Mouse (Mus musculus) Muller cell, postnatal 12 days (primary cell): ENCODE measurements at regions not wholly inside any gene's neighbourhood (a gene's known extent, or its start where the extent isn't known, plus 50 kb on each side); places are given as distances from the start of the nearest gene placed in this dataset.

Experiments
- DNase-seq: peaks from one replicate; pipeline ENCODE4 v3.0.0-alpha.2; 2015; ENCODE audit errors: inconsistent ontology term

GRCm38 (mm10) chr2:166403319-166403718 is 247.9 kb upstream of the Sulf2 start:
- no peak for DNase-seq

DNA sequence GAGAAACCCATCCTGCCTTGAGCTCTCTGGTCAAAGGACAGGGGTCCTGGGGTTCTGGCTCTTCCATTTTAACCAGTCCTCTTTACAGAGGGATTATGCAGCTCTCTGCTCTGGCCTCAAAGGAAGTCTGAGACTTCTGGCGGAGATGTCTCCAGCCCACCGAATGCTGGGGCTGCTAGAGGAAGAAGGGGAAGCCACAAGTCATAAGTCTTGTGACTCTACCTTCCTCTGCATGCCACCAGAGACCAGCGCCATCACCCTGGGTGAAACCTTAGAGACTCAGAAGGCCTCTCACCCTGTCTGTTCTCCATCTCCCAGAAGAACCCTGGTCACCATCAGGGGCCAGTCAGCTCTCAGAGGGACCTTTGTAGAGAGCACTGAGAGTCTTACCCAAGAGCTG is 246.4 kb upstream of the Sulf2 start:
- DNase-seq = no peak

GRCm38 (mm10) chr2:166400304-166400703 is 244.8 kb upstream of the Sulf2 start:
- no peak for DNase-seq

DNA sequence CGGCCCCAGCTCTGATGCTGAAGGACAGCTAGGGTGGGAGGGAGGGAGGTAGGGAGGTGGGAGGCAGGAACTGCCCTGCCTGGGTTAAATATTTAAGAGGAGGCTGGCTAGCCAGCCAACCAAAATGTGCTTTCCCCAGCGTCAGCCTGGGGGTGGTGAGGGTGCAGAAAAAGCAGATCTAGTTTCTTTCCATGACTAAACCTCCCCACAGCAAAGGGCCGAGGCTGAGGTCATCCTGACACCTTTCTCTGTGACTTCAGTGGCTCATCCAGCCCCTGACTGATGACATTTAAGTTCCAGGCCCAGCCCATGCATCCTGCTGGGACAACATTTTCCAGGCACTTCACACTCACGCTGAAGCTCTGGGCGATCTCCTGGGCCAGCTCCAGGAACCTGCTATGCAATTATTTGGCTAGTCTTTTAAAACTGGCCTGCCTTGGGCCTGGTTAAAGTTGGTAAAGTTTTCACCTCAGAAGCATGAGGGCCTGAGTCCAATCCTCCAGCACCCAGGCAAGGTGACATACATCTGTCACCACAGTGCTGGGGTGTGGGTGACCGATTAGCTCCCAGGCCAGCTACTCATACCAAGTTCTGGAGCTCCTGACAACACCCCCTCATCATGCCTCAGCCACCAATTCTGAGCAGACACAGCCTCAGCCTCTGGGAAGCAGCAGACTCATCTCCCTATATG is 243.8 kb upstream of the Sulf2 start:
- DNase-seq = peak; percentile 61

- no peak for DNase-seq
Measured at GRCm38 (mm10) chr2:166398774-166399139, 243.3 kb upstream of the Sulf2 start.

DNA sequence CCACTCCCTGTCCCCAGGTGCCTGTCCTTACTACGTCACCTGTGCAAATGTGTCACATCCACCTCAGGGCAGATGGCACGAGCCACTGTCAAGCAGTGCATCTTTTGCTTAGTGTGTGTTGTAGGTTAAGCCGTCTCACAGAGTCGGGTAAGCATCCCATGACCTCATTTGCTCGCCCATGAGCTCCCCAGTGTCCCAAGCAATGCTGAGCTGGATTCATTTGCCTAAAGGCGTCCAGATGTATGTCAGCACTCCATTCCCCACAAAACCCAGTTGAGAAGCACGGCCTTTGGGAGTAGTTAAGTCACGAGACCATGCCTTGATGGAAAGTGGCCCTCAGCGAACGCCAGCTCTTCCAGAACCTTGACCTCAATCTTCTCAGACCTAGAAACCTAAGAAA is 242.7 kb upstream of the Sulf2 start:
- DNase-seq = no peak

- no peak for DNase-seq
Measured at GRCm38 (mm10) chr2:166394666-166395065, 239.2 kb upstream of the Sulf2 start.

GRCm38 (mm10) chr2:166391176-166391575 is 235.7 kb upstream of the Sulf2 start:
- DNase-seq = peak; percentile 25

DNA sequence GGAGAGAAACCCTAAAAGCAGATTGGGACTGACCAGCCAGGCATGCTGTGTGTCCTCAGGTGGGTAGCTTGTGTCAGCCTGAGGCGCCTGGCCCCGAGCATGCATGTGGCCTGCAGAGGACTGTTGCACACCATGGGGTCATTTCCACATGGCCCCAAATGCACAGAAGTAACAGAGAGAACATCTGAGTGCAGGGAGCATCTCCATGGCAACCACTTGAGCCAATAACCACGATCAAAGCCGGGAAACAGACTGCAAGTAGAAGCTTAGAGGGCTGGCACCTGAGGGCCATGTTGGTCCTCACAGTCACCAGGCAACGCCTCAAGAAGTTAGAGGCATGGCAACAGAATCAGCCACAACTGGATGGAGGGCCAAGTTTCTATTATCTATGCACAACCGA is 232.6 kb upstream of the Sulf2 start:
- DNase-seq = no peak

DNA sequence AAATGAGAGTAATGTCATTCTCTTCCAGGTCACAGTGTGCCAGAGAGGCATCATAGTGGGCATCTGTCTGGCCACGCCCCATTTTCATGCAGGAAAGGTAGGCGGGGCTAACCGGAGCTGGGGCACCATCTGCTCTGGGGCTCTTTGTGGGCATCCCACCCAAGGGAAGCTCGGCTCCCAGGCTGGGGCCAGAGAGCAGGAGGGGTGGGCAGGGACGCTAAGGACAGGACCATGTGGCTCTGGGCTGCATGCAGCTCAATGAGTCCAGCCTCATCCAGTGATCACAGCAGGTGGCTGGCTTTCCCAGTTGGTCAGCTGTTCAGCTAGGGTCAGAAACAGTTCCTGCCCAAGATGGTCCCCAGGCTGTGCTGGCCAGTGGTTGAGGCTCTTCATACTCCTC is 231.4 kb upstream of the Sulf2 start:
- DNase-seq = no peak

DNA sequence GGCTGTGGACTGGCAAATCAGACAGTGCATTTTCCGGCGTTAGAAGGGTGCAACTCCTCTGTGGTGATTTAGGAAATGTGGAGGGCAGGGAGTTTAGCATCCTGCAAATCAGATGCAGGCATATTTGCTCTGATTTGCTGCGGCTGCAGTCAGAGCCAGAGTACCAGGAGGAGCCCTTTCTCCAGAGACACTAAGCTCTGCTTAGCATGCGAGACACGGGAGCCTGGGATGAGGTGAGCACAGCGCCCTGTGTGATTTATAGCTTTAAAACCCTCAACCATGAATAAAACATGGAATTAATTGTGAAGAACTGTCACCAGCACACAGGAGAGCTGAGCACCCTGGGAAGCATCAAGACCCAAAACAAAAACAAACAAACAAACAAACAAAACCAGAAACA is 229.1 kb upstream of the Sulf2 start:
- DNase-seq = no peak

DNA sequence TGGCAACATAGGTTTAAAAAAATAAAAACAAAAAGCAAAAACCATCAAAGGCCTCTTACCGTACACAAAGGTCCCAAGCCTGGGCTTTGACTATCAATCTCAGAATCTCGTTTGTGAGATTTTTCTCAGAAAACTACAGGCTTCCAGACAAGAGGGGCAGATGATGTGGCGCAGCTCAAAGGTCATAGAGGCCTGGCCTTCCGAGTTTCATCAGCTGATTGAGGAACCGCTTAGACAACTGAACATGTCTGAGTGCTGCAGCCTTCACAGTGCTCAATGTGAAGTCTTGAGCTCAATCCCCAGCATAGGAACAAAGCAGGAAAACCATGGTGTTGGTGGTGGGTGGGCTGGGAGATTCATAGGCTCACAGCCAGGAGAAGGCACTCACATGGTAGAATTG is 227.9 kb upstream of the Sulf2 start:
- no peak for DNase-seq

DNA sequence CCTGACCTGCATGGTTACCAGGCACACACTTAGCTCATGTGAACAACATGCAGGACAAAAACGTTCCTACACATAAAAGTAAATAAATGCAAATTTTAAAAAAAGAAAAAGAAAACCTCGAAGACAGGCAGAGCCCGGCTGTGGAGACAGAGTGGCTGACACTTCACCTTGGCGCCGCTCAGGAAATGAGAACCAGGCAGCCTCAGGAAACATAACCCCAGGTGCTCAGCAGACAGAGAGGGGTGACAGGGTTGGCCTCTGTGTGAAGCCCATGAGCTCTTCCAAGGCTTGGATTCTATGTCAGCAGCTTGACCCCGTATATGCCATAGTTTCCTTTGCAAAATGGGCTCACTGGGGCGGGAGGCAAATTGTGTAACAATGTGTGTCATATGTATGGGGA is 226.7 kb upstream of the Sulf2 start:
- DNase-seq = no peak

- DNase-seq = no peak
Measured at GRCm38 (mm10) chr2:166380854-166381253, 225.4 kb upstream of the Sulf2 start.

DNA sequence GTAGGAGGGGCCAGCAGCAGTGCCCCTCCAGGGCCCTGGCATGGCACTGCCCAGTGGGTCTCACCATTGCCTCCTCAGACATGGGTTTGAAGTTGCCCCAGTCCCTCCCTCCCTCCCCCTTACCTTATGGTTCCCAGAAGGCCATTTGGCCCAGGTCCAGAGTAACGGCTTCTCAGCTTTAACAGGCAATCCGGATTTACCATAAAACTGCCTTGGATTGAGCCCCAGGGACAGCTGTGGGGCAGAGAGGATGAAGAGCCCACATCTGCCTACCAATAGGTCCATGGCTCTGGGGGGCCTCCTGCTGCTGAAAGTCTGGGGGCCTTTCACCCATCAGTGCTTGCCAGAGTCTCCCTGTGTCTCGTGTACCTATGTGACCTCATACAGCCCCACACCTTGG is 222.9 kb upstream of the Sulf2 start:
- no peak for DNase-seq

DNA sequence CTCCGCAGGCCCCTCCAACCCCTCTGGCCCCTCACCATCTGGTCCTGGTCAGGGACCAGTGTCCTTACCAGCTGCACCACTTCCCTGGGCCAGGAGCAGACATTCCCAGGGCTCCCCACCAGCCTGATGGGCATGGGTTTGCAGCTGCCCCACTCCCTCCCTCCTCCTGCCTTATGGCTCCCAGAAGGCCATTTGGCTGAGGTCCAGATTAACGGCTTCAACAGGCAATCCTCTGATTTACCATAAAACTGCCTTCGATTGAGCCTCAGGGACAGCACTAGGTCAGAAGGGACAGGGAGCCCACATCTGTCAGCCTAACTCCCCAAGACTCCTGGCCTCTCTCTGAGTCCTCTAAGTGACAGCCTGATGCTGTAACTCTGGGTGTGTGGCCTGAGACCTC is 221.9 kb upstream of the Sulf2 start:
- no peak for DNase-seq

DNA sequence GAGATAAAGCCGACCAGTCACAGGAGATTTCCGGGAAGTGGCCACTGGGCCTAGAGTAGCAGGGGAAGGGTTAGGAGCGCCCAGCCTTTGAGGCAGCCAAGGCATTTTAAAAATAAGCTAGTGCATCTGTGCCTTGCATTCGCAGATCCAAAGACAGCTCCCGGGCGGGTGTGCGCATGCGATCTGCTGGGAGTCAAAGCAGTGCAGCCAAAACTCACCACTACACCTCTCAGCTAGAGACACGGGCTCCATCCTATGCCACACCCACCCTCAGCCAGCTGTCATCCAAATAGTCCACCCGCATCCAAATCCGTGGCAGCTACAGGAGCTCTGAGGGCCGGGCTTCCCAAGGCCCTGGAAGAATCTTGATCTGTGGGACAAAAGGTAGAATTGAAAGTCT is 220.2 kb upstream of the Sulf2 start:
- DNase-seq = no peak

DNA sequence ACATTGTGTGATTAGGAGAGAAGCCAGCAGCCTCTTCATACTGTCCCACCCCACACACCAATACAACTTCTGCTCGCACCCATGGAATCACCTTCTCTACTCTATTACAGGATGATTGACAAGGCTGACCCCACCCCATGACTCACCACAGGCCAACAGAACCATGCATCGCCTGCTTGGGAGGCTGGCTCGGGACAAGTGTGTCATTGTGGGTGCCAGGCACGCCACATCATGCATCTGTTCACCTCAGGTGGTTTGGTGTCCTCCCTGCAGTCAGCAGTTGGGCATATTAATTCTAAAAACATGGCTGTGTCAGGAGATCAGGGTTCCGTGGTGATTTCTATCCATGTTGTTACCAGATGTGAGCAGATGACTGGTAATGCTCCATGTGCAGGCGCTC is 215.3 kb upstream of the Sulf2 start:
- no peak for DNase-seq

DNA sequence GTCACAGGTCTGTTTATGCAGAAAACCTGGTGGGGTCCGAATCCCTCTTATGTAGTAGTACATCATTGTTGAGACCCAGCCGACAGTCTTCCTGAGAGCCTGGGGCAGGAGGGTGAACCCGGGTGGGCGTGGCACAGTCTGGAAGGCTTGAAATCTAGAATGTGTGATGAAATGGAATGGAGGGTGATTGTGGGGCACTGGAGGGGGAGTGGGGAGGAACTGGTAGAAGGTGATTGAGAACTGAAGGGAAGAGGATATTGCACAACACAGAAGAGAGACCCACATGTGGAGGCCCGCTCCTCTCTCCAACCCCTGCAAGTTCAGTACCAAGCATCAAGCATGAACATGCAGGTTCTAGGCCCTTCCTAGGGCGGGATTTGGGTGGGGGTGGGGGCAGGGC is 206.2 kb upstream of the Sulf2 start:
- DNase-seq = no peak

DNA sequence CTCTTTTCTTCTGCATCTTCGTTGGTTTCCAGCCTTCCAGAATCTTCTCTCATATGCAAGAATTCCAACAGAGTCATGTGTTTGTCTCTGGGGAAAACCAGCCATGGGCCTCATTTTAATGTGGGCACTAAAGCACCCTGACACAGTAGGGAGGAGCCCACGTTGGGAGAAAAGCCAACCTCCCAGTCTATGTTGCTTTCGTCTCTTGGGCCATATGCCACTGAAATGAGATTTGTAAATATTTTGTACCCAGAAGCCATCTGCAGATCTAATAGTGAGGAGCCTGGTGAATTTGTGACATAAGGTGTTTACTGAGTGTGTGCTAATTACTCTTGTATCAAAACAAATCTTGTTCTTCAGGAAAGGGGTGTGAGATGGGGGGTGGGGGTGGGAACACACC is 205.3 kb upstream of the Sulf2 start:
- peak; percentile 35 for DNase-seq

GRCm38 (mm10) chr2:166359995-166360394 is 204.5 kb upstream of the Sulf2 start:
- peak; percentile 58 for DNase-seq

- peak; percentile 87 for DNase-seq
Measured at GRCm38 (mm10) chr2:166357824-166358223, 202.4 kb upstream of the Sulf2 start.

GRCm38 (mm10) chr2:166355944-166356343 is 200.5 kb upstream of the Sulf2 start:
- no peak for DNase-seq

DNA sequence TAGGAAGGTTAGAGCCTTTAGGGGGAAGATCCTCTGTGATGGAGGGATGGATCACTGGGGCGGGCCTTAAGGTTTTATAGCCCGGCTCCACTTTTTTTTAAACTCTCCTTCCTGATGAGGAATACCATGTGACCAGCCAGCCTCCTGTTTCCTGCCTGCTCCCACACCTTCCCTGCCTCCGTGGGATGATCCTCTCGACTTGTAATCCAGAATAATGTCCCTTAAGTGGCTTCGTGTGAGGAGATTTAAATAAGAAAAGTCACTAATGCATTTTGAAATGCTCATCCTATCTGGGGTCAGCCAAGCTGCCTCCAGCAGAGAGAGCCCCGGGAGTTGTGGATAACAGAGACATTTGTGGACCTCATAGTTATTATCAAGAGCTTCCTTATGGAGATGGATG is 200.0 kb upstream of the Sulf2 start:
- no peak for DNase-seq
